Mouse (Mus musculus): ENCODE results near the gene Lypd6.
A peak's percentile ranks its signal among the peaks of the same experiment; 100 is the strongest.

Lypd6 gene

DNA sequence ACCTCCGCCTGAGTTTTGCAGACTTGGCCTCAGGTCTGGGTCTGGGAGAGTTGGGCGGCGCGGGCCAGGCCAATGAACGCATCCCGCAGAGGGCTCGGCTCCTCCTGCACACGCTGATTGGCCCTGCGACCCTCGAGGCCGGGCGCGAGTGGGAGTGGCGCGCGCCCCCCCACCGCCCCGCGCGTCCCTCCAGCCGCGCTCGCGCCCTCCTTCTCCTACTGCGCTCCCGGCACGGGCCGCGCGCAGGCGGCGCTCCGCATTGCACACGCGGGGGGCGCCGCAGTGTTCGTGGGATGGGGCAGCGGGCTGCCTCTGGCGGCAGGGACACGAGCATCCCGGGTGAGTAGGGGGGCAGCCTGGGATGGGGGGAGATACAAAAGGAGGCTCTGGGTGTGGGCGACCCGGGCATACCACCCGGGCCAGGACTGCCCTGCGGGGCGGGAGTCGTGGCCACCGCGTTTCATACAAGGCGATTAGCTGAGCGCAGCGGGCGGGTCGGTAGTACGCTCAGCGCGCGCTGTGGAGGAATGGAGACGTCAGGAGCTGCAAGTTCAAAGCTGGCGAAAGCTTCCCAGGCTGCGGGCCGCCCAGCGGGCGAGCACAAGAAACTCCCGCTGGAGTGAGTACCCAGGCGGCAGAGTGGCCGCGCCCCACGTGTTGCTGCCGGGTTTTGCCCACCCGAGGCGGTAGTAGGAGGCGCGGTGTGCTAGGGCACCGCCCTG lies at the start of gene Lypd6:
Gene Lypd6, plus strand, starts transcription at position 184 of the 722 bp plus-strand sequence.
- DNase-seq (ENCODE audit: low read depth, low spot score) = peak; percentile 90

GRCm38 (mm10) chr2:50019477-50019876 lies 46.8 kb upstream of the Lypd6 start:
- no peak for DNase-seq (ENCODE audit: low read depth, low spot score)

DNA sequence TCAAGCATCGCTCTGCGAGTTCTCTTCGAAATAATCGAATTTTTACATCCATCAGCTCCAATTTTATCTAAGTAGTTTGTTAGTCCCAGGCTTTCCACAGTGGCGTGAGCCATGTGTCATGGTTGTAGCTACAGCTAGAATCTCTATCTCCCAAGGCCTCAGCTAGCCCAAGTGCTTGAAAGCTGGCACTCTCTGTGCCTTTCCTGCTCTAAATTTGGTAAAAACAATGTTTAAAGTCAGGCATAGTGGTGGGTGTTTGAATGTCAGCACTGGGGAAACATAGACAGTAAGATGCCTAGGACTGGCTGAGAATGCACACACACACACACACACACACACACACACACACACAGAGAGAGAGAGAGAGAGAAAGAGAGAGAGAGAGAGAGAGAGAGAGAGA lies 40.7 kb upstream of the Lypd6 start:
- DNase-seq (ENCODE audit: low read depth, low spot score) = no peak

DNA sequence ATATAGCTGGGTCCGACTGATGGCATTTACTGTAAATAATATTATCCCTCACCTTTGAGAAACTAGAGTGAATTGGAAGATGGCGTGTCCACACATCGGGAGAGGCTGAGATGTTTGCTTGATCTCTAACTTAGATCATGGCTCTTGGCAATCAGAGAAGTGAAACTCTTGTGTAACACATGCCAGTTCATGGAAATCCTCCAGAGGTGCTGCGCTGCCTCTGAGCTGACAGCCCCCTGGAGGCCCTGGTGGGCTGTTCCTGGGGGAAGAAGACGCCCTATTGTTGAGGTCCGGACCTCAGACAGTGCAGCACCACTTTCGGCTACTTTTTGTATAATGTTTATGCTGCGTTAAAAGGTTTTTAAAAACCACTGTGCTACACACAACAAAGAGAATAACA lies 37.3 kb upstream of the Lypd6 start:
- DNase-seq (ENCODE audit: low read depth, low spot score) = no peak

DNA sequence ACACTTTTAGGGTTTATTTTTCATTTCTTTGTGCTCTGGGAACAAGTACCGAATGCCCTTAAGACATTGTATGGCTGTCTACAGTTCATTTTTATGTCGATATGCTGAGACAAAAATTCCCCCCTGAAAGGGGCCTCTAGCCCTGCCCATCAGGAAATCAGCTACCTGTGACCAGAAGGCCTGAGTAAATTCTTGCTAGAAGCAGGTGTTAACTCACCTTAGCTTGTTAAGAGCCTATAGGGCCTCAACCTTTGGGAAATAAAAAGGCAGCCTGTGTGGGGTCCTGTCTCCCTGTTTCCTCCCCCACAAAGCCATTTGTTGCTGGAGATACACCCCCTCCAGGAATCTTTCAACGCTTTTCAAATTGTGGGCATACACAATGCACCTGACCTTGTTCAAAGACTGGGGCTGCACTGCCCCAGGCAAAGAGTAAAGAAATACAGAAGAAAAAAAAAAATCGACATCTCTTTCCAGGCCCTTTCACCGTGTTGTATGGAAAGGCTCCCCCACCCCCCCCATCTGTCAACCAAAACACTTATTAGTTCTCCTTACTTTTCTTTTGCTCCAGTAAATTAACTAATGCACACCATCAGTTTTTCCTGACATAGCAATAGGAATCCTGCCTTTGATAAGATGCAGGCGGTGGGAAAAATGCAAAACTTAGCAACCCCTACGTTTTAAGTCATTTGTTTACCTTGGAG lies 21.9 kb upstream of the Lypd6 start:
- peak; percentile 3 for DNase-seq (ENCODE audit: low read depth, low spot score)

GRCm38 (mm10) chr2:50044871-50045470 lies 21.3 kb upstream of the Lypd6 start:
- no peak for DNase-seq (ENCODE audit: low read depth, low spot score)

DNA sequence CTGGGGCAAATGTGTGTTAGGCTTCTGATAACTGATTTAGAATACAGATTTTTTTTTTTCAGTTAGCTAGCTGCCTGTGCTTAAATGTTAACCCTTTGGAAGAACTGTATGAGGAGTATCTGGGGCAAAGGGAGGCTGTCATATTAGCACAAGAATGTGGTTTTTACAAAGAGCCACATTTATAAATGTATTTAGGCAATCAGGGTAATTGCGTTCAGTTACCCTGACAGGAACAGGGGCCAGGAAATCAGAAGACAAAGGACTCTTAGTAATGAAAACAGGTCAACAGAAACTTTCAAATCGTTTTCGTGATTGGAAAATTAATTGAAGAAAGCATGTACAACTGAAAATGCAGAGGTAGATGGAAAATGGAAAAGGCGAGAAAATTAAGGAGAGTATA lies 20.4 kb upstream of the Lypd6 start:
- DNase-seq (ENCODE audit: low read depth, low spot score) = no peak

GRCm38 (mm10) chr2:50048442-50048841 lies 17.8 kb upstream of the Lypd6 start:
- peak; percentile 13 for DNase-seq (ENCODE audit: low read depth, low spot score)

- DNase-seq (ENCODE audit: low read depth, low spot score) = no peak
Observed at GRCm38 (mm10) chr2:50053893-50054292, 12.3 kb upstream of the Lypd6 start.

GRCm38 (mm10) chr2:50065902-50066245 lies 355 bp upstream of the Lypd6 start:
- no peak for DNase-seq (ENCODE audit: low read depth, low spot score)

- DNase-seq (ENCODE audit: low read depth, low spot score) = no peak
Observed at GRCm38 (mm10) chr2:50066968-50067315, 713 bp downstream of the Lypd6 start.

- DNase-seq (ENCODE audit: low read depth, low spot score) = no peak
Observed at GRCm38 (mm10) chr2:50069571-50070295, 3.5 kb downstream of the Lypd6 start.

DNA sequence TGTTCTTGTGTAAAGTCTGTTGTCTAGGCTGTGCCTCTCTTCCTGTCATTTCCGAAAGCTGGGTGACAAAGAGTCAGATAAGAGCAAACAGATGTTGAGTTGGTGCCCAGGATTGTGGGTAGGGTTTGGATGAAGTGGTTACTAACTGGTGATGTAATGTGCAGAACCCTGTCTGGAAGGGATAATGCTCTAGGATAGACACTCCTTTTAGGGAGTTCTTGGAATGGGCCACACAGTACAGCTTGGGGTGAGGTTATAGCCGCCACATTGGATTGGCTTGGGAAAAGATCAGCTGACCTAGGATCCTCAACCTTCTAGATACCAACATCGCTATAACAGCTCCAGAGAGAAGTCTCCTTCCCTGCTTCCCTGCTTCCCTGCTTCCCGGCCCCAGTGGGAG lies 5.9 kb downstream of the Lypd6 start:
- no peak for DNase-seq (ENCODE audit: low read depth, low spot score)

GRCm38 (mm10) chr2:50084746-50085145 lies 18.5 kb downstream of the Lypd6 start:
- no peak for DNase-seq (ENCODE audit: low read depth, low spot score)

GRCm38 (mm10) chr2:50087761-50088160 lies 21.5 kb downstream of the Lypd6 start:
- DNase-seq (ENCODE audit: low read depth, low spot score) = no peak

GRCm38 (mm10) chr2:50096336-50096735 lies 30.1 kb downstream of the Lypd6 start:
- DNase-seq (ENCODE audit: low read depth, low spot score) = no peak

- DNase-seq (ENCODE audit: low read depth, low spot score) = no peak
Observed at GRCm38 (mm10) chr2:50100364-50101151, 34.3 kb downstream of the Lypd6 start.

DNA sequence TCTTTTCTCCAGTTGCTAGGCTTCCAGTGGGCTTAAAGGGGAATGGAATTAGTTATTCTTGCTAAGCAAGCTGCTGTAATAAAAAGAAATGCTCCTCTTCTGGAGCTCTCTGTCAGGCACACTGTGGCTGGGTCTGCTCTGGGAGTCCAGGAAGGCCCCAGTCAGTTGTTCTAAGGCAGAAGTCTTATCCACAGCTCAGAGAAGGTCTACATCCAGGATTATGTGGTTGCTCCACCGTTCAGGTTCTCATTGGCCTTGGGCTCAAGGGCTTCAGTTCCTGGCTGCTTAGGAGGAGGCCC lies 34.9 kb downstream of the Lypd6 start:
- DNase-seq (ENCODE audit: low read depth, low spot score) = no peak

DNA sequence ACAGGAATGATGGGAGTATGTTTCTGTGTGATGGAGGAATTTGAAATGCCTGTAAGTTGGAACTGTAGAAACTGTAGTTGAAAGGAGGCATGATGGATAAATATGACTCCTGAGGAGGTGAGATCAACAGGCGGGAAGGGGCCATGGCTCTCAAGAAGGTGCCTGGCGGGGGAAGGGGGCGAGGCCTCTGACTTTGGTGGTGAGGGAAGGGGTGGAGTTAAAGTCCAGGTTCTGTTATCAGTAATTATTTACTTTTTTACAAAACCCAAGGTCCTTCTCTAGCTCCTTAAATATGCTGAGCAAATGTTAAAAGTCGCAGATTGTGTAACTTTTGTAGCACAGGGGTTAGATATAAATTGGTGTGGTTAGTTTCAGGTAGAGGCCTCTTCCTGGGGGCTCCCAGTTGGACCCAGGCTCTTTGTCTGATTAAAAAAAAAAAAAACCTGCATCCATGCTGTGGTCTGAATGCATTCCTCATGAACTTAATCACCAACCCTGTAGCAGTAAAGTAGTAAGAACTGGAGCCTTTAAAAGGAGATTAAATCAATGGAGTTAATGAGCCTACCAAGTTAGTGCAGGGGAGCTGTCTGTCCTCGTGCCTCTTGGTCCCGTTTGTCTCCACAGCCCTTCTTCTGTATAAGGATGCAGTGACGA lies 37.7 kb downstream of the Lypd6 start:
- DNase-seq (ENCODE audit: low read depth, low spot score) = no peak

DNA sequence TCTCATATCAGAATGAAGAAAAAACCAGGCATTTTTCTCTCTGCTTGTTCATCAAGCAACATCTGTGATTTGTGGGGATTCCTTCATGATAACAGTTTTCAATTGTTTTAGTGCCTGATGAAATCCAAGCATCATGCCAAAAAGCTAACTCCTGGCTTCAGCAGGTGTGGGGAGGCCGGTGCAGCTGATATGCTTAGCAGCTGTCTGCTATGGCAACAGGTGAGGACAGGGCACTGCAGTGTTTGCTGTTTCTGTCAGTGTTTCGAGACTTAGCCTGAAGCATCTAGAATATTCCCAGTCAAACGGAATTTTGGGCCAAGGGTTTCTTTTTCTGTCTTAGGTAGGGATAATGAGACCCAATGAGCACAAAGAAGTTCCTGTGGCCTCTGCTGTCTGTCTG lies 39.4 kb downstream of the Lypd6 start:
- DNase-seq (ENCODE audit: low read depth, low spot score) = no peak

- DNase-seq (ENCODE audit: low read depth, low spot score) = no peak
Observed at GRCm38 (mm10) chr2:50105992-50106391, 39.8 kb downstream of the Lypd6 start.

All from R1 (cell line).